Mouse (Mus musculus): ENCODE data around the gene Olfr1532-ps1. TPM values are rescaled to one million over a fixed set of nuclear protein-coding genes. Genes with fewer than 3 reads are reported as not detected.
"Not testable (repeated sequence)": the region's sequence is repeated elsewhere in the genome, so short reads cannot be mapped to it uniquely, and the experiment has no call there.

Olfr1532-ps1 gene
- total RNA-seq (2021), result not detected
- long read RNA-seq, experiment 1, result 0 reads
- long read RNA-seq, experiment 2, result 0 reads

DNA sequence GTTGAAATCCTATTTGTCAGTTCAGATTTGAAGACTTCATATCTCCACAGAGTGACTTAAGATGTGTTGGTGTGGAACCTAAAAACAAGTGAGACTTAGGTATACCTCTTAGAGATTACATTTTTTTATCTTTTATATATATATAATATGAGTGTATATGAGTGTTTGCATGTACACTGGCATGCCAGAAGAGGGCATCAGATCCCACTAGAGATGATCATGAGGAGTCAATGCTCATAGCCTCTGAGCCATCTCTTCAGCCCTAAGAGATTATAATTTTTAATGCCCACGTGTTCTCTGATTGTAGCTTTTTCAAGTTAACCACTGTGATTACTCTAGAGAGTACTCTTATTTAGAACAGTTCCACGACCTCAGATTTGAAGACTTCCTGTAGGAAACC lies at the start of gene Olfr1532-ps1:
Gene Olfr1532-ps1, plus strand, starts transcription at position 326 of the 400 bp plus-strand sequence.
- no peak for DNase-seq
- intact Hi-C loops (cut with DNase I), result no loop called here

GRCm38 (mm10) chr7:106862885-106863284 lies 44.9 kb upstream of the Olfr1532-ps1 start, which contains the start of gene Olfr704:
Olfr704 (plus strand) TSS chr7:106863185.
- no peak for DNase-seq
- intact Hi-C loops (cut with DNase I), result no loop called here

DNA sequence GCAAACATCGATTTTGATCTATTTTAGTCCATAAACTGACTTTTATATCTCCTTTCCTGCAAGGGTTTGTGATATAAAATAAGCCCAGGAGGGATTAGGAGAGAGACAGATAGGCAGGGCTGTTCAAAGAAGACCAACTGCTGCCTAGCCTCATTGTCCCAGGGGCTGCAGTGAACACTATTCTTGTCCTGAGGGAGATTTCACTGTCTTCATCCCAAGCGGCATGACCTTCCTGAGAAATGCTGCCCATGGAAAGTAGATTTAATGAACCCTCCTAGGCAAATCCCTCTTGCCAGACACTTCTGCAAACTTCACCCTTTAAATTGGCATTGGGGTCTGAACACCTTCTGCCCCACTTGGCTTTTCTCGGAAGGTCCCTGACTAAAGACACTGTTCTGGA lies 31.0 kb upstream of the Olfr1532-ps1 start, which contains the start of gene Olfr705:
Gene Olfr705, minus strand, starts transcription at position 101 of the 400 bp plus-strand sequence.
- intact Hi-C loops (cut with DNase I), result no loop called here

GRCm38 (mm10) chr7:106888062-106888461 lies 19.7 kb upstream of the Olfr1532-ps1 start, which contains the start of gene Olfr706:
Olfr706 (minus strand) TSS chr7:106888162.
- intact Hi-C loops (cut with DNase I), result no loop called here
- DNase-seq, result no peak

More for the DNA sequence above, 31.0 kb upstream of the Olfr1532-ps1 start, which contains the start of gene Olfr705:
- no peak for DNase-seq

GRCm38 (mm10) chr7:106901141-106901540 lies 6.7 kb upstream of the Olfr1532-ps1 start, which contains the start of gene Olfr707:
Olfr707 (minus strand) TSS chr7:106901241.
- DNase-seq; intact Hi-C loops (cut with DNase I): not testable (repeated sequence)

DNA sequence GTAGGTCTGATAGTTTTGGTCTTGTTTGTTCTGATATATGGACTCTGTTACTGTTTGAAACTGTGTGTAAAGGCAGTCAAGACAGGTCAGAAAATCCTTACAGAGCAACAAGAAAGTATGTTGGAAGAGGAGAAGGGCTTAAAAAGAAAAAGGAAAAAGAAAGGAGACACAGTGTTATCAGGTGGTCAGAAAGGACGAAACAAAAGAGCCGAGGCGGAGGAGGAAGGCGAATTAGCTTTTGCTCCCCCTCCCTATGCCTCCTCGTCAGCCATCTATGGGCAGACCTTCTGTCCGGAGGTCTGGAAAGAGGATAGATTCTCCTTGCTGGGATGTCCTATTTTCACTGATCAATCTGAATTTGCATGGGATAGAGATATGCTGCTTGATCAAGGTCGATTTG lies 13.2 kb downstream of the Olfr1532-ps1 start:
- intact Hi-C loops (cut with DNase I); DNase-seq: not testable (repeated sequence)

DNA sequence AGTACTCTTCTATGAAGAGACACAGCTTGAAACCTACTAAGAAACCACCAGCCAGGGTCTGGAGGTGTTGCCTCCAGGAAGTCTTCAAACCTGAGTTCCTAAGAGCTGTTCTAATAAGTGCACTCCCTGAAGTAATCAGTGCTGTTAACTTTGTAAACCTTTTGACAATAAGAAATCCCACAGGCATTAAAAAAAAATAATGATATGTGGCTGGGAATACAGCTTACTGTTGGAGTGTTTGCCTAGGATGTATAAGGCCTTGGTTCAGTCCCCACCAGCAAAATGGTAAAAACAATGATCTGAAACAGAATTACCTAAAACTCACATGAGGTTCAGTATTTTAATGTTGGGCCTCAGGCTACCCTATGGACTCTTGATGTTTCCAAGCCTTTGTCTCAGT lies 24.3 kb downstream of the Olfr1532-ps1 start, which contains the start of gene Olfr709-ps1:
Gene Olfr709-ps1, minus strand, starts transcription at position 101 of the 400 bp plus-strand sequence.
- DNase-seq, result no peak
- intact Hi-C loops (cut with DNase I), result no loop called here

- intact Hi-C loops (cut with DNase I), result no loop called here
- no peak for DNase-seq
Observed at GRCm38 (mm10) chr7:106948212-106948611, 40.4 kb downstream of the Olfr1532-ps1 start, which contains the start of gene Olfr710. Olfr710 (minus strand) TSS chr7:106948312.

DNA sequence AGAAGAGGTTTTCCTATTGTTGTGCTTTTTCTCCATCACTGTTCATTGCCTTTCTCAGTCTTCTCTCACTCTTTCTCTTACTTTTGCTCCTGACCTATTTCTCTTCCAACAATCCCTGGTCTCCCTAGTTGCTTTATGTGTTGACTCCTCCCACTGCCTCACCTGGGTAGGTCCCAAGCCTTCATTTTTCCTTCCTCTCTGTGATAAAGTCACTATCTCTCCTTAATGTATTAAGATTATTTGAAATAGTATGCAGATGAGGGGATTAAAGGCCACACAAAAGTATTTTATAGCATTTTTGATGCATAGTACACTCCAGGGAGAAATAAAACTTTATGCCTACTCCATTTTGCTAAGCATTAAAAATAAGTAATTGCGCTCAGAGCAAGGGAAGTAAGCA lies 56.0 kb downstream of the Olfr1532-ps1 start, which contains the start of gene Olfr6:
Gene Olfr6, minus strand, starts transcription at position 101 of the 400 bp plus-strand sequence.
- no peak for DNase-seq
- intact Hi-C loops (cut with DNase I), result no loop called here

Other genes with a start within 250 kb of the Olfr1532-ps1 start
- not detected for gene Olfr693, start 227.4 kb upstream of the Olfr1532-ps1 start, total RNA-seq (2021)
- not detected for gene Olfr694, start 216.2 kb upstream of the Olfr1532-ps1 start, total RNA-seq (2021)
- gene Olfr695, start 191.6 kb upstream of the Olfr1532-ps1 start, total RNA-seq (2021), result not detected
- gene Olfr697, start 165.6 kb upstream of the Olfr1532-ps1 start, total RNA-seq (2021), result not detected
- gene Olfr698, start 152.6 kb upstream of the Olfr1532-ps1 start, total RNA-seq (2021), result not detected
- gene Olfr699, start 114.8 kb upstream of the Olfr1532-ps1 start, total RNA-seq (2021), result not detected
- not detected for gene Olfr700, start 99.2 kb upstream of the Olfr1532-ps1 start, total RNA-seq (2021)
- not detected for gene Olfr701, start 93.9 kb upstream of the Olfr1532-ps1 start, total RNA-seq (2021)
- not detected for gene Olfr702, start 74.1 kb upstream of the Olfr1532-ps1 start, total RNA-seq (2021)
- not detected for gene Olfr703, start 64.6 kb upstream of the Olfr1532-ps1 start, total RNA-seq (2021)
- not detected for gene Olfr704, start 44.8 kb upstream of the Olfr1532-ps1 start, total RNA-seq (2021)
- gene Olfr705, start 31.1 kb upstream of the Olfr1532-ps1 start, total RNA-seq (2021), result not detected
- gene Olfr706, start 19.8 kb upstream of the Olfr1532-ps1 start, total RNA-seq (2021), result not detected
- not detected for gene Olfr707, start 6.8 kb upstream of the Olfr1532-ps1 start, total RNA-seq (2021)
- gene Olfr709-ps1, start 24.2 kb downstream of the Olfr1532-ps1 start, total RNA-seq (2021), result not detected
- not detected for gene Olfr710, start 40.3 kb downstream of the Olfr1532-ps1 start, total RNA-seq (2021)
- not detected for gene Olfr6, start 55.9 kb downstream of the Olfr1532-ps1 start, total RNA-seq (2021)
- not detected for gene Olfr711, start 67.5 kb downstream of the Olfr1532-ps1 start, total RNA-seq (2021)
- not detected for gene Olfr2, start 98.1 kb downstream of the Olfr1532-ps1 start, total RNA-seq (2021)
- not detected for gene Olfr713, start 123.2 kb downstream of the Olfr1532-ps1 start, total RNA-seq (2021)
- not detected for gene Olfr714, start 163.0 kb downstream of the Olfr1532-ps1 start, total RNA-seq (2021)
- gene Olfr17, start 185.2 kb downstream of the Olfr1532-ps1 start, total RNA-seq (2021), result not detected
- not detected for gene Olfr715b, start 202.4 kb downstream of the Olfr1532-ps1 start, total RNA-seq (2021)
- gene Olfr715, start 223.1 kb downstream of the Olfr1532-ps1 start, total RNA-seq (2021), result not detected
- gene Olfr716, start 230.3 kb downstream of the Olfr1532-ps1 start, total RNA-seq (2021), result not detected

Measured in heart, postnatal 14 days (tissue).